Mouse (Mus musculus): ENCODE data around the gene Sap18. TPM values are rescaled to one million over a fixed set of nuclear protein-coding genes. Genes with fewer than 3 reads are reported as not detected.

The Sap18 gene
- polyA plus RNA-seq, 1 experiment from 2014 or later = 24.1 TPM

DNA sequence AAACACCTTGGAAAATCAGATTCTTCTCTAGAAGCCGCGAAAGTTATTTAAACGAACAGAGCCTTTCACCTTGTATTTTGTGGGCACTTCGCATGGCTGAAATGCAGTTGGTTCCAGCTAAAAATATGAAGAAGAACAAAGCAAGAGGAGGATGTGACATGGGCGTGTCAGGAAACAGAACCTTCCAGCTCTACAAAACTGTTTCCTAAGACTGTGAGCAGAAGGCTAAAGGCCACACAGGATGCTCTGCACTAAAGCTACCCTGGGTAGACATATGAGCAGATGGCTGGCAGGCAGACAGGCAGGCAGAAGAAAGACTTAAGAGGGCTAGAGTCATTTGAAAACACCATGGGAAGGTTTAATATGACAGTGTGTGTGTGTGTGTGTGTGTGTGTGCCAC lies 28.9 kb upstream of the Sap18 start:
- DNase-seq (ENCODE audit: low spot score) (no peak), ATAC-seq (replicated peaks; ENCODE audit: low FRiP score) (no peak)
- H3K27me3 ChIP-seq (ENCODE audit: control insufficient read depth, insufficient read depth, low read length) = no peaks in the 10 kb centered on the region
- H3K36me3 ChIP-seq (ENCODE audit: control insufficient read depth, insufficient read depth, low read length) = no peaks in the 10 kb centered on the region
- no peaks in the 10 kb centered on the region for H3K4me1 ChIP-seq (replicated peaks; ENCODE audit: control insufficient read depth, insufficient read depth, low read length)
- H3K4me3 ChIP-seq (ENCODE audit: low read depth, low read length) = no peak overlapping the region
- no peak overlapping the region for H3K4me2 ChIP-seq (ENCODE audit: low read depth, low read length, severe bottlenecking)
- H3K27ac ChIP-seq (ENCODE audit: low read depth, low read length) = no peak overlapping the region
- H3K9me3 ChIP-seq (ENCODE audit: control insufficient read depth, low read length) = no peaks in the 10 kb centered on the region
- H3K9ac ChIP-seq (ENCODE audit: low read length) = no peak overlapping the region
- WGBS = 96% methylated on average over 5 of the region's 5 CpGs

DNA sequence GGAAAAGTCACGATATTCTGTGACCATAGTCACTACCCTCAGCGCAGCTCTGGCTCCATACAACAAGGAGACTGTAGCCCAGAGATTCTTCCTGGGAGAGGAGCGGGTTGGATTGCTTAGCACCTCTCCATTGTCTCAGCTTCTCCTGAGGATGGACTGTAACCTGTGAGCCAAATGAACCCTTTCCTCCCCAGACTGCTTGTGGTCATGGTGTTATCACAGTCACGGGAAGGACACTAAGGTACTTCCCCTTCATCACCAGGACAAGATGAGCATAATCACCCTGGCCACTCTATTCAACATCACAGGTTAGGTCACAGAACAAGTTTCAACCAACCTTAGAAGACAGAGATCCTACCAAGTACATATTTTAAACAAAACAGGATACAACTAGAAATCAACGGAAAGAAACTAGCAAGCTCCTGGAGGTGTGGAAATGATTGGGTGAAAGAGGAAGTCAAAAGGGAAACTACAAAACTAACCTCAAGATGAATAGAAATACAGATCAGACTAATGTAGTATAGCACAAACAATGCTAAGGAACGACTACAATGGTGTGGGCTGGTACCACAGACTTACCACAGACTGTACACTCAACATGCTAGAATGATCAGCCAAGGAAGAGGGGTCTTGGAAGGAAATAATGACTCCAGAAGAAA lies 25.7 kb upstream of the Sap18 start:
- H3K4me1 ChIP-seq (replicated peaks; ENCODE audit: control insufficient read depth, insufficient read depth, low read length) = no peaks in the 10 kb centered on the region
- no peak for DNase-seq (ENCODE audit: low spot score)

DNA sequence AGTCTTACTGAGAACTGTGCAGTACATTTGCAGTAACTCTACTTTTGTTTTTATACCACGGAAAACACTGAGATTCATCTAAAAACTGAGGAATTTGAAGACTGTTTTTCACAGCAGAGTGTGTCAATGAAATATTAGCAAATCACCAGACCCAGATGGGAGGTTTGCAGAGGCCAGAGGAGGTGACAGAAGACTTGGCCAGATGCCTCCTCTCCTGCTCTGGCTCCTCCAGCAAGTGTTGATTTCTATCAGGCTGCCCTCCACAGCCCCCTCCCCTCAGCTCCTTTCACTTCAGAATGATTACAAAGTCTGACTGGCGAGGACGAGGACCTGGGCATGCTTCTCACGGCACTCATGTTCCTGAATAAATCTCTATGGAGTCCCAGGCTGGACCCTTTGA lies 10.6 kb upstream of the Sap18 start:
- H3K4me3 ChIP-seq (ENCODE audit: low read depth, low read length) = no peak overlapping the region
- no peak overlapping the region for H3K4me2 ChIP-seq (ENCODE audit: low read depth, low read length, severe bottlenecking)
- no peak overlapping the region for H3K9ac ChIP-seq (ENCODE audit: low read length)
- WGBS = 87% methylated on average over 4 of the region's 4 CpGs
- ATAC-seq (replicated peaks; ENCODE audit: low FRiP score) (no peak), DNase-seq (ENCODE audit: low spot score) (no peak)
- H3K27me3 ChIP-seq (ENCODE audit: control insufficient read depth, insufficient read depth, low read length) = no peaks in the 10 kb centered on the region
- H3K4me1 ChIP-seq (replicated peaks; ENCODE audit: control insufficient read depth, insufficient read depth, low read length) = no peaks in the 10 kb centered on the region
- no peaks in the 10 kb centered on the region for H3K36me3 ChIP-seq (ENCODE audit: control insufficient read depth, insufficient read depth, low read length)
- no peaks in the 10 kb centered on the region for H3K9me3 ChIP-seq (ENCODE audit: control insufficient read depth, low read length)
- no peak overlapping the region for H3K27ac ChIP-seq (ENCODE audit: low read depth, low read length)

More for the DNA sequence above, 25.7 kb upstream of the Sap18 start:
- Histone ChIP-seq H3K4me3 (ENCODE audit: low read depth, low read length) (no peak overlapping the region), H3K27me3 (ENCODE audit: control insufficient read depth, insufficient read depth, low read length) (no peaks in the 10 kb centered on the region), H3K27ac (ENCODE audit: low read depth, low read length) (no peak overlapping the region), H3K9me3 (ENCODE audit: control insufficient read depth, low read length) (no peaks in the 10 kb centered on the region), H3K36me3 (ENCODE audit: control insufficient read depth, insufficient read depth, low read length) (no peaks in the 10 kb centered on the region), H3K9ac (ENCODE audit: low read length) (no peak overlapping the region), H3K4me2 (ENCODE audit: low read depth, low read length, severe bottlenecking) (no peak overlapping the region)
- no peak for ATAC-seq (replicated peaks; ENCODE audit: low FRiP score)
- 83% methylated on average over 6 of the region's 6 CpGs for WGBS

DNA sequence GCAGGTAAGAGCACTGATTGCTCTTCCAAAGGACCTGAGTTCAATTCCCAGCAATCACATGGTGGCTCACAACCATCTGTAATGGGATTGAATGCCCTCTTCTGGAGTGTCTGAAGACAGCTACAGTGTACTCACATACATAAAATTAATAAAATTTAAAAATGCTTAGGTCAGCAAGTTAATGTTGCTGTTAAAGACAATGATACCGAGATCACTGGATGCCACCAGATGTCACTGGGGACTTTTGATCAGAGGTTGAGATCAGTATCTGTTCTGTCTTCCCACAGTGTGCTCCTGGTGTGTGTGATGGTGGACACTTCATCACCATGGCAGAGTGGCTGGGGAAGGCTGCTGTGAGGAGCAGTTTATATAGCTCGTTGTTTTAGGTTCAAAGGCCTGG lies 8.7 kb upstream of the Sap18 start:
- Histone ChIP-seq H3K9me3 (ENCODE audit: control insufficient read depth, low read length) (no peaks in the 10 kb centered on the region), H3K9ac (ENCODE audit: low read length) (no peak overlapping the region), H3K36me3 (ENCODE audit: control insufficient read depth, insufficient read depth, low read length) (no peaks in the 10 kb centered on the region), H3K27me3 (ENCODE audit: control insufficient read depth, insufficient read depth, low read length) (no peaks in the 10 kb centered on the region), H3K27ac (ENCODE audit: low read depth, low read length) (no peak overlapping the region), H3K4me1 (replicated peaks; ENCODE audit: control insufficient read depth, insufficient read depth, low read length) (no peaks in the 10 kb centered on the region), H3K4me3 (ENCODE audit: low read depth, low read length) (no peak overlapping the region), H3K4me2 (ENCODE audit: low read depth, low read length, severe bottlenecking) (no peak overlapping the region)
- WGBS = 84% methylated on average over 2 of the region's 2 CpGs
- no peak for DNase-seq (ENCODE audit: low spot score)
- no peak for ATAC-seq (replicated peaks; ENCODE audit: low FRiP score)

DNA sequence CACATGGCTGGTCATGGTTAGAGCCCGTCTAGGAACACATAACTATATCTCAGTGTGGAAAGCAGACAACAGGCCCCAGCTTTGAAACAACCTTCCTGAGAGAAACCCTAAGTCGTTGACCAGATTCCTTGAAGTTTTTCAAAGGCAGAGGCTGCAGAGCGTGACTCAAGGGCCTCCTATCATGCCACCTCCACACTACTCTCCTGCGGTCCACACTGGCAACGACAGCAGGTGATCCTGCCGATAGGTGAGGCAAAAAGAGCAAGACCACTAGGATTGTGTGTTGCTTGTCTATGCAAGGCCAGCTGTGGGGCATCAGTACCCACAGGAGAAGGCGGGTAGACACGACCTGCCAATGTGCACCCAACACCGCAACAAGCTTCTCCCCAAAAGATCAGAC lies 8.2 kb upstream of the Sap18 start:
- no peak overlapping the region for H3K4me3 ChIP-seq (ENCODE audit: low read depth, low read length)
- H3K9ac ChIP-seq (ENCODE audit: low read length) = no peak overlapping the region
- H3K27me3 ChIP-seq (ENCODE audit: control insufficient read depth, insufficient read depth, low read length) = no peaks in the 10 kb centered on the region
- ATAC-seq (replicated peaks; ENCODE audit: low FRiP score) (no peak), DNase-seq (ENCODE audit: low spot score) (no peak)
- H3K9me3 ChIP-seq (ENCODE audit: control insufficient read depth, low read length) = no peaks in the 10 kb centered on the region
- no peak overlapping the region for H3K4me2 ChIP-seq (ENCODE audit: low read depth, low read length, severe bottlenecking)
- H3K36me3 ChIP-seq (ENCODE audit: control insufficient read depth, insufficient read depth, low read length) = no peaks in the 10 kb centered on the region
- no peaks in the 10 kb centered on the region for H3K4me1 ChIP-seq (replicated peaks; ENCODE audit: control insufficient read depth, insufficient read depth, low read length)
- no peak overlapping the region for H3K27ac ChIP-seq (ENCODE audit: low read depth, low read length)
- 87% methylated on average over 9 of the region's 9 CpGs for whole genome bisulfite sequencing

DNA sequence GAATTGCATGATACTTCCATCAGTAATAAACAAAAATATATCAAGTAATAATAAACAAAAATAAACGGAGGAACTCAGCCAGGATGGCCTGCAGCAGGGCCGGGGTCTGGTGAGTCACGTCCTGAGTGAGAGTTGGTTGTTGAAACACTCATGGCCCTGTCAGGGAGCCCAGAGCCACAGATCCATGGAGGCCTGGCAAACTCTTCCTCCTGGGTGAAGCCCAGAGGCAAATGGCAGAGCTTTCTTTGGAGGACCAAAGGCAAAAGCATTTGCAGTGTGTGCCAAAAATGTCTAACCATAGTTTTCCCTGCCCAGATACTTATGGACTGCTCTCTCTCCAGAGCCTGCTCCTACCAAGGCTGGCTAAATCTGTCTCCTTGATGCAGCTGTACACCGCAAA lies 6.8 kb upstream of the Sap18 start:
- no peak overlapping the region for H3K27ac ChIP-seq (ENCODE audit: low read depth, low read length)
- no peaks in the 10 kb centered on the region for H3K4me1 ChIP-seq (replicated peaks; ENCODE audit: control insufficient read depth, insufficient read depth, low read length)
- no peaks in the 10 kb centered on the region for H3K9me3 ChIP-seq (ENCODE audit: control insufficient read depth, low read length)
- no peak overlapping the region for H3K4me3 ChIP-seq (ENCODE audit: low read depth, low read length)
- no peaks in the 10 kb centered on the region for H3K27me3 ChIP-seq (ENCODE audit: control insufficient read depth, insufficient read depth, low read length)
- 88% methylated on average over 4 of the region's 4 CpGs for WGBS
- H3K4me2 ChIP-seq (ENCODE audit: low read depth, low read length, severe bottlenecking) = no peak overlapping the region
- DNase-seq (ENCODE audit: low spot score) = no peak
- no peak overlapping the region for H3K9ac ChIP-seq (ENCODE audit: low read length)
- no peak for ATAC-seq (replicated peaks; ENCODE audit: low FRiP score)
- H3K36me3 ChIP-seq (ENCODE audit: control insufficient read depth, insufficient read depth, low read length) = no peaks in the 10 kb centered on the region

DNA sequence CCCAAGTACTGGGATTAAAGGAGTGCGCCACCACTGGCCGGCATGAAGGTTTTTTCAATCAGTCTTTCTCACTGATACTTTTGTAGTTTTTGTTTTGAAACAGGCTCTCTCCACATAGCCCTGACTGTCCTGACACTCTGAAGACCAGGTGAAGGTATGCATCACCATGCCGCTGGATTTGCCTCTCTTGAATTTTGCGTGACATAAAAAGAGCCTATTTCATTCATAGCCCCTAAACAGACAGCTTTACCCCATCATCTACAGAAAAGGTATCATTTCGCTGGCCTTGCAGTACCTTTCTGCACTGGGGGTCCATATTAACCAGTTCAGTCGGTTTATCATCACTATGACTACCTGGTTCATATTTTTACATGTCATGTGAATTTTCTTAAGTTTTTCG lies 429 bp upstream of the Sap18 start:
- no peak overlapping the region for H3K27ac ChIP-seq (ENCODE audit: low read depth, low read length)
- no peak for DNase-seq (ENCODE audit: low spot score)
- WGBS = 12% methylated on average over 7 of the region's 7 CpGs

DNA sequence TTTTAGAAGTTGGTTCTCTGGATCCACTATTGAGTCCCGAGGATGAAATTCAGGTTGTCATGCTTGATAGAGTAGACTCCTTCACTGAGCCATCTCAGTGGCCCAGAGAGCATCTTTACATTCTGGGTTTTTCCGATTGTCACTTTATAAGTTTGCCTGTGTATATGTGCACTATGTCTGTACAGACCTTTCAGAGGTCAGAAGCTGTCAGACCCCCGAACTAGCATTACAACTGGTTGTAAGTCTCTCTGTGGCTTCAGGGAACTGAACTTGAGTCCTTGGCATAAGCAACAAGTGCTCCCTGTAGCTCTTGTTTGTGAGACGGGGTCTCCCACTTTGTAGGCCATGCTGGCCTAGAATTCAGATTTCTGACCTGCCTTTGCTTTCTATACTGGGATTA lies 5.8 kb downstream of the Sap18 start:
- Histone ChIP-seq H3K27me3 (ENCODE audit: control insufficient read depth, insufficient read depth, low read length) (no peaks in the 10 kb centered on the region), H3K9me3 (ENCODE audit: control insufficient read depth, low read length) (no peaks in the 10 kb centered on the region), H3K36me3 (ENCODE audit: control insufficient read depth, insufficient read depth, low read length) (peaks cover 8% of the 10 kb centered on the region; the same call in 1 of the 2 replicates), H3K4me3 (ENCODE audit: low read depth, low read length) (no peak overlapping the region), H3K4me1 (replicated peaks; ENCODE audit: control insufficient read depth, insufficient read depth, low read length) (peaks cover 4% of the 10 kb centered on the region; the same call in 1 of the 2 replicates), H3K9ac (ENCODE audit: low read length) (no peak overlapping the region), H3K27ac (ENCODE audit: low read depth, low read length) (no peak overlapping the region), H3K4me2 (ENCODE audit: low read depth, low read length, severe bottlenecking) (no peak overlapping the region)
- 89% methylated on average over 4 of the region's 4 CpGs for WGBS
- ATAC-seq (replicated peaks; ENCODE audit: low FRiP score) = no peak
- DNase-seq (ENCODE audit: low spot score) = no peak

More for the DNA sequence above, 429 bp upstream of the Sap18 start:
- Histone ChIP-seq H3K27me3 (ENCODE audit: control insufficient read depth, insufficient read depth, low read length) (no peaks in the 10 kb centered on the region), H3K4me1 (replicated peaks; ENCODE audit: control insufficient read depth, insufficient read depth, low read length) (peaks cover 4% of the 10 kb centered on the region; the same call in 1 of the 2 replicates), H3K9me3 (ENCODE audit: control insufficient read depth, low read length) (no peaks in the 10 kb centered on the region), H3K9ac (ENCODE audit: low read length) (peak overlapping the region; percentile 3; the same call in 1 of the 2 replicates), H3K36me3 (ENCODE audit: control insufficient read depth, insufficient read depth, low read length) (no peaks in the 10 kb centered on the region; the same call in 1 of the 2 replicates), H3K4me3 (ENCODE audit: low read depth, low read length) (peak overlapping the region; percentile 69), H3K4me2 (ENCODE audit: low read depth, low read length, severe bottlenecking) (peak overlapping the region; percentile 51)
- ATAC-seq (replicated peaks; ENCODE audit: low FRiP score) = peak; percentile 69; the same call in 1 of the 2 replicates

DNA sequence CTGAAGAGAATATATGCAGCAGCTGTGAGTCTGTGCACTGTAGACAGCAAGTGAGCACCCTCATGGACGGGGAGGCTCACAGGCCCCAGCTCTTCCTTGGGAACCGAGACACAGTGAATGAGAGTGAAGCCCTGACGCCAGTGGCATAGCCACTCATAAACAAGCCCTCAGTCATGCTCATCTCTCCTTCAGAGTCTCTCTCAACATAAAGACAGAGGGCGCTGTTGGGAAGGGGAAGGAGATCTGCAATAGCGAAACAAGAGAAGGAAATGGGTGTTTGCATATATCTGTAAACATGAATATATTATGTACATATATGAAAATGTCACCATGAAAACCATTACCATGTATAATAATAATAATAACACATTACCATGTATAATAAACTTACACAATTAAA lies 10.6 kb downstream of the Sap18 start:
- ATAC-seq (replicated peaks; ENCODE audit: low FRiP score) (no peak), DNase-seq (ENCODE audit: low spot score) (no peak)
- Histone ChIP-seq H3K9ac (ENCODE audit: low read length) (no peak overlapping the region), H3K36me3 (ENCODE audit: control insufficient read depth, insufficient read depth, low read length) (peaks cover 10% of the 10 kb centered on the region; the same call in 1 of the 2 replicates), H3K4me2 (ENCODE audit: low read depth, low read length, severe bottlenecking) (no peak overlapping the region), H3K4me1 (replicated peaks; ENCODE audit: control insufficient read depth, insufficient read depth, low read length) (no peaks in the 10 kb centered on the region), H3K27me3 (ENCODE audit: control insufficient read depth, insufficient read depth, low read length) (no peaks in the 10 kb centered on the region), H3K9me3 (ENCODE audit: control insufficient read depth, low read length) (no peaks in the 10 kb centered on the region), H3K4me3 (ENCODE audit: low read depth, low read length) (no peak overlapping the region), H3K27ac (ENCODE audit: low read depth, low read length) (no peak overlapping the region)
- 83% methylated on average over 5 of the region's 5 CpGs for WGBS
